Mouse (Mus musculus) small intestine, adult 10 weeks (tissue): Measurements from ENCODE around the gene Olfr1270. TPM values are rescaled to one million over a fixed set of nuclear protein-coding genes. Genes with fewer than 3 reads are reported as not detected.

Experiments
- polyA plus RNA-seq: library from polyadenylated mRNA; stranded (reverse); fragments of 350-450 nt; fragmentation: Illumina TruSeq; extraction: RNeasy Lipid Tissue Mini Kit (QIAGEN cat#74804); gene quantifications from one replicate; pipeline ENCODE4 v1.2.3, GENCODE M21; 2014; ENCODE audit warnings: low replicate concordance

Gene Olfr1270
- not detected for polyA plus RNA-seq

GRCm38 (mm10) chr2:90152991-90153390 lies at the start of gene Olfr1270:
Olfr1270 (minus strand) TSS chr2:90153091.

GRCm38 (mm10) chr2:90142196-90142595 lies 10.7 kb downstream of the Olfr1270 start, which contains the start of gene Olfr32:
Olfr32 (minus strand) TSS chr2:90142296.

GRCm38 (mm10) chr2:90121312-90121711 lies 31.6 kb downstream of the Olfr1270 start, which contains the start of gene Olfr1269:
Olfr1269 (minus strand) TSS chr2:90121412.

Other genes starting within 250 kb of the Olfr1270 start
- not detected for gene Olfr1258, start 225.8 kb downstream of the Olfr1270 start, polyA plus RNA-seq
- gene Olfr1259, start 204.4 kb downstream of the Olfr1270 start, polyA plus RNA-seq = not detected
- gene Olfr1260, start 178.8 kb downstream of the Olfr1270 start, polyA plus RNA-seq = not detected
- not detected for gene Olfr1261, start 161.9 kb downstream of the Olfr1270 start, polyA plus RNA-seq
- not detected for gene Olfr1262, start 152.9 kb downstream of the Olfr1270 start, polyA plus RNA-seq
- gene Olfr1263, start 141.0 kb downstream of the Olfr1270 start, polyA plus RNA-seq = not detected
- gene Olfr1264, start 127.5 kb downstream of the Olfr1270 start, polyA plus RNA-seq = not detected
- not detected for gene Olfr1265, start 117.8 kb downstream of the Olfr1270 start, polyA plus RNA-seq
- gene Olfr140, start 89.5 kb downstream of the Olfr1270 start, polyA plus RNA-seq = not detected
- gene Olfr1269, start 31.7 kb downstream of the Olfr1270 start, polyA plus RNA-seq = not detected
- gene Olfr32, start 10.8 kb downstream of the Olfr1270 start, polyA plus RNA-seq = not detected
- gene Olfr1506, start 71.4 kb upstream of the Olfr1270 start, polyA plus RNA-seq = not detected
- not detected for gene Olfr142, start 104.5 kb upstream of the Olfr1270 start, polyA plus RNA-seq
- gene Olfr1271, start 117.9 kb upstream of the Olfr1270 start, polyA plus RNA-seq = not detected
- gene Olfr1272, start 139.8 kb upstream of the Olfr1270 start, polyA plus RNA-seq = not detected
- gene Gm13769, start 169.1 kb upstream of the Olfr1270 start, polyA plus RNA-seq = not detected
- gene Olfr1274-ps, start 245.6 kb upstream of the Olfr1270 start, polyA plus RNA-seq = not detected